Mouse (Mus musculus): ENCODE measurements around the gene Rnf41.

The Rnf41 gene

GRCm38 (mm10) chr10:128388941-128389340 is 22.5 kb upstream of the Rnf41 start:
- DNase-seq, result no peak

- no peak for DNase-seq
These were observed 21.9 kb upstream of the Rnf41 start for GRCm38 (mm10) chr10:128389570-128389969.

- DNase-seq, result no peak
These were observed 21.1 kb upstream of the Rnf41 start for GRCm38 (mm10) chr10:128390366-128390765.

DNA sequence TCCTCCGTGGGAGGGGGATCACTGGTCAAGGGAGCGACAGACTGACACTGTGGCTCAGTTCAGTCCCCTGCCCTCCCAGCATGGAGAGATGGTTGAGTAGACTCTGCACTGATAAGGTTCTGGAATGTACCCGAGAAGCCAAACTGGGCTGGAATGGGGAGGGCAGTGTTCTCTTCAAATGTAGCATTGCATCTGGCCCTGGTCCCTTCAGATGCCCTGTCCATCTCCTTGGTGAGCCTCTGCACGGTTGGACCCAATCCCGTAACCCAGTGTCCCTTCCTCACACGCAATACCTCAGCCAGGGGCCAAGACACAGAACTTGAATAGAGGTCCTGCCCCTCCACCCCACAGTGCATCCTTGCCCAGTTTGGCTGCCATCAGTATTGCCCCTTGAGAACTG is 19.6 kb upstream of the Rnf41 start:
- no peak for DNase-seq

DNA sequence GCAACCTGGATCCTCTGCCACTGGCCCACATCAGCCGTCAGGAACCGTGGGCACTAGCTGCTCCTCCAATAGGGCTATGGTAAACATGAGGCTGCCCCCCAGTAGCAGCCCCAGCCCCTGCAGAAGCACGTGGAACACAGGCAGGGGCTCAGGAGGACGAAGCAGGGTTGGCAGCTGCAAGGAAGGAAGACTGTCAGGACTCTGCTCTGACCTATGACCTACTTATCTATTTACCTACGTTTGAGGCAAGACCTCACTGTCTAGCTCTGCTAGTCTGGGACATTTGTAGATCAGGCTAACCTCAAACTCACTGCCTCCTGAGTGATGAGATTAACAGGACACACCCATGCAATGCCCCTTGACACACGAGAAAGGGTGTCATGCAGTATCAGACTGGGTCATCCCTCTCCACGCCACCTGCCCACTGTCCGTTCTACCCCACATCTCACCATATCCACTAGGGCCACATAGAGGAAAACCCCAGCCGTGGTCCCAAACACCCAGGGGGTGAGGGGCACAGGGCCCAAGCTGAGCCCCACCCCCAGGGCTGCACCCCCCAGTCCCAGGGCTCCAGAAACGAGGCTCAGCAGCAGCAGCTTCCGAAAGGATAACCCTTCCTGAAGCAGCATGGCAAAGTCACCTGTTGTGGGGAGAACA is 15.3 kb upstream of the Rnf41 start:
- no peak for DNase-seq

DNA sequence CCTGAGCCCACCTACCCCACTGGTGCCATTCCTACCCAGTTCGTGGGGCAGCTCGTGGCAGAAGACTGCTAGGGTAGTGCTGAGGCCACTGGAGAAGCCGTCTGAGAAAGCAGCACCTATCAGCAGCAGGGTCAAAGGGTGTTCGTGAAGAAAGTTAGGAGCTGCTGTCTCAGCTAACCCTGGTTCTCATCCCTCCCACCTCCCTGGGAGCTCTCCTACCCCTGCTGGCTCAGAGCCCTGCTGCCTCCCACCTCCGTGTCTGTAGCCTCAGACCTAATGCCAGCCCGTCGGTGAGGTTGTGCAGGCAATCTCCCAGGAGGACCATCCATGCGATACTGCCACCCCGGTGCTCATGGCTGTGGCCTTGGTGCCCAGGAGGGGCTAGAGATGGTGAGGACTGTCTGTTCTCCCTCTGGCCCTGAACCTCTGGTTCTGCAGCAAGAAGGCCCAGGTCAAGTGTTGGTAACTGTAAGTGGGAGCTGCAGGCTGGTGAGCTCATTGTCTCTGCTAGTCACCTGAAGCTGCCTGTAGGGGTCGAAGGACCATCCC is 14.7 kb upstream of the Rnf41 start:
- peak; percentile 40 for DNase-seq

- DNase-seq, result no peak
These were observed 14.0 kb upstream of the Rnf41 start for GRCm38 (mm10) chr10:128397466-128397865.

GRCm38 (mm10) chr10:128400338-128400737 is 11.1 kb upstream of the Rnf41 start:
- peak; percentile 48 for DNase-seq

GRCm38 (mm10) chr10:128401056-128401455 is 10.4 kb upstream of the Rnf41 start, which contains the start of gene Slc39a5:
TSS of gene Slc39a5 (minus strand) at chr10:128401229.
- DNase-seq, result peak; percentile 38

- DNase-seq, result no peak
These were observed 9.8 kb upstream of the Rnf41 start for GRCm38 (mm10) chr10:128401638-128402037.

GRCm38 (mm10) chr10:128403931-128404330 is 7.5 kb upstream of the Rnf41 start:
- DNase-seq, result no peak

DNA sequence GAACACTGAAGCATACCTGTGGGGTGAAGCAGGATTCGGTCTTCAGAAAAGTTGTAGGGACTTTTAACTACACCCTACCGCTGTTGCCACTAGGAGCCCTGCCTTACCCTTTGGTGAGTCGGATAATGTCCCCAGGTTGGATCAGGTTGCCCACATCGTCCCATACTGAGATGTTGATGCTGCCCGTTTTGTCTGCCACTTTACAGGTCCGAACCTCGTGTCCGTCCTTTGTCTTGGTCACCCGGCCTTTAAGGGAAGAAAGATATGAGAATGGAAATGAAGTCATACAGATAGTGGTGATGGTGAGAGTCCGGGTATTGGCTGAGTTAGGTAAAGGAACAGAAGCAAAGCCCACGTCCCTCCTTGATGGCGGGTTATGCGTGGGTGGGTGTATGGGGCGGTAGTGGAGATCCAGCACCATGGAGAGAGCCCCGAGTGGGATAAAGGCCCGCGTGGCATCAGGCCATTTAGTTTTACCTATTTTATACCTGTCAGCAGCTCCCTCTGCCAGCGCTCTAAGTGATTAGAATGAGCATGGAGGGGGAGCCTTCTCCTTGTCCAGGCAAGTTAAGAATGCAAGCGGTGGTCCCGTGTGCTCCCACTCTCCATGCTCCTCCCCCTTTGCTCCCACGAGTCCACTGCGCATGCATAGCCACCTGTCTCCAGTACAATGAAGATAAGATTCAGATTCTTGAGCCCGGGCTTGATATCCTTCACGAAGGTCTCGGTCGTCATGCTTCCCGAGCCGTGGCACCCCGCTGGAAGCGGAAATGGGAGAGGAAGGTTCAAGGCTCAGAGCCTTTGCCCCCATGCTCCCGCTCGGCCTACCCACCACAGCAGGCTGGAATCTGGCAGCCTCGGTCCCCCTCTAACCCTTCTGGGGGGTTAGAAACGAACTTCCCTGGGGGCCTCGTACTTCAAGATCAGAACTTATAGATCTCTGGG is 2.6 kb upstream of the Rnf41 start:
- DNase-seq, result no peak

DNA sequence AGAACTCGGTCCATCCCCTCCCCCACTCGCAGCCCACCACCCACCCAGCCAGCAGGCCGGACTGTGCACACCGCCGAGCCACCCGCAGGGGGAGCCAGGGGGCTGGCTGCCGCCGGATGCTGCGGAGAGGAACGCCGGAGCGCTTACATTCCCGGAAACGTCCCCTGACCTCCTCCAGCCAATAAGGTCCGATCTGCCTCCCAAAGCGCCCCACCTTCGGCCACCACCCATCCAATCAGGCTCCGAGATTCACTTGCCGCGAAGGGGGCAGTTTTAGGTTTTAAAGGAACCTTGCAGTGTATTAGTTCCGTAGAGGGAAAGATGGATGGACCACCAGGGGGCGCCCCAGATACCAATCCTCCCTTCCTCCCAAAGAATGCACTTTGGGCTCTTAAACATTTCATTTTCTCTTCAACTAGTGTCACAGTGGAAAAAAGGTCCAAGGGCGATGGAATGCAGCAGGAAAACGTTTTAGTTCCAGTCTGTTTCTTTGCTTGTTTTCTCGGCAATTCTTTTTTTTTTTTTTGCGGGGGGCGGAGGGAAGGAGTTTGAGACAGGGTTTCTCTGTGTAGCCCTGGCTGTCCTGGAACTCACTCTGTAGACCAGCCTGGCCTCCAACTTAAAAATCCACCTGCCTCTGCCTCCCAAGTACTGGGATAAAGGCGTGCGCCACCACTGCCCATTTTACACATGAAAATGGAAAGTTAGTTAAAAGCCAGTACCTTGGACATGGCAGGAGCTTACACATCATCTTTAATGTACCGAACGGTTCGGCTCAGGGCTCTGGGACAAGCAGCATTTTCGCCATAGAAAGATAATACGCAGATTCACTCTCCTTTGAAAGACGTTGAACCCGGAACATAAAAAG is 1.5 kb upstream of the Rnf41 start:
- DNase-seq, result peak; percentile 99

GRCm38 (mm10) chr10:128410560-128410845 is 954 bp upstream of the Rnf41 start:
- peak; percentile 37 for DNase-seq

GRCm38 (mm10) chr10:128412055-128412381 is 561 bp downstream of the Rnf41 start:
- peak; percentile 56 for DNase-seq

GRCm38 (mm10) chr10:128412558-128412957 is 1.1 kb downstream of the Rnf41 start:
- DNase-seq, result no peak

DNA sequence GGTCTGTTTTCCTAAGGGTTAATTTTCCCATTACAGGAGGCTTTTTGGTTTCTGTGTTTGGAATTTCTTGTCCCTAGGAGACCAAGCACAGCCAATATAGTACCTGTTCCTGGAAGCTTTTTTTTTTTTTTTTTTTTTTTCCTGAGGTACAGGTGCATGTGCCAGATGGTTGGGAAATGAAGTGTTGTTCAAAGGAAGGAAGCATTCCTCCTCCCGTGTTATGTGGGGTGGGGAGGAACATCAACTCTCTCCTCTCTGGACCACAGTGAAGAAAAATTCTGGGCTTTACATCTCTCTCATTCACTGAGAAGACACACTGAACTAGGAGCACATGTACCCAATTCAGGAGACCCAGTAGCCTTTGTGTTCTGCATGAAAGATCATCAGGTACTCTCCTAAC is 1.6 kb downstream of the Rnf41 start:
- DNase-seq, result no peak

DNA sequence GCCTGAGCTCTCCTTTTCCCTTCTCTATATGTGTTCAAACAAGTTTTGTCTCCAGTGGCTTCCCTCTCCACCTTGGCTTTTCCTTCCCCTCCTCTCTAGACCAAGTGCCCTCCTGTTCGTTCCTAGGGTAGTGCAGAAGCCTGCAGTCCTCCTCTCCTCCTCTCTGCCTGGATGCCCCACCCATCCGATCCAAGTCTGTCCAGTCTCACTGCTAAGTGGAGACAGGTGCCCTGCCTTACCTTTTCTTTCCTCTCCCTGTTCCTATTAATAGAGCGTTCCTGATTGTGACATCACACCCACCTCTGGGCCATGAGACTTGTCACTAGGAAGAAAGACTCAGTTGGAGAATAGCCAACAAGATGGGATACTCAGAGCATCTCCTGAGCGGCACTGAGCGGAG is 3.4 kb downstream of the Rnf41 start:
- DNase-seq, result no peak

- DNase-seq, result no peak
These were observed 11.0 kb downstream of the Rnf41 start for GRCm38 (mm10) chr10:128422426-128422825.

- DNase-seq, result no peak
These were observed 13.1 kb downstream of the Rnf41 start for GRCm38 (mm10) chr10:128424604-128425003.

DNA sequence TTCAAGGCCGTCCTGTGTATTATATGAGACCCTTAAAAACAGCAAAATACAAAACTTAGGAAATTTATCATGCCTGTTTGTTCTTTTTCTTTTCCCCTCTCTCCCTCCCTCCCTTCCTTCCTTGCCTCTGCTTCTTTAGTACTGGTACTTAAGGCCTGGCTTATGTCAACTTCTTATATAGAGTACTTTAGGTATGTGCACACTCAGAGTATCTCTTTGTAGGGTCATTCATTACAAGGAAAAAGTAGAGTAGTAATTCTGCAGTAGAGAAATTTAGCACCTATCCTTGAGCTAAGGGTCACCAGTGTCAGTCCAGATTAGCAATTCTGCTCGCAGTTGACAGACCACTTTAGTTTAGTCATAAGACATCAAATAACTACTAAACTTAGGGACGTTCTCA is 13.8 kb downstream of the Rnf41 start:
- no peak for DNase-seq

- no peak for DNase-seq
These were observed 17.6 kb downstream of the Rnf41 start for GRCm38 (mm10) chr10:128429052-128429451.

DNA sequence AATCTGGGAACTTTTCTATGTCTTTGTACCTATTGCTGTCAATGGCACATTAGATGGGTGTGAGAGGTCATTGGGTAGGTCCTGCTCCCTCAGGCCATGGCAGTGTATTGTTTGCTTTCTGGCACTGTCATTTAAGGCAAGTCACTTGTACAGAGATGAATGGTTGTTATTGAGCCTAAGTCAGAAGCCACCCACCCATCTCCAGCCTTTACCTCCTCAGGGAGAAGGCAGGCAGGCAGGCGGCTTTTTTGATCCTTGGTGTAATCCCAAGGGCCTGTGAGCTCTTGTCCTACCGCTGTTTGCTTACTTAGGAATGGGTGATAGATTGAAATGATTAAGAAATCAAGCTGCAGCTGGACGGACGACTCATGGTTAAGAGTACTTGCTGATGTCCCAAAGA is 18.0 kb downstream of the Rnf41 start:
- no peak for DNase-seq

Data from kidney, adult 9 months (tissue).